Mouse (Mus musculus) cortical plate, adult 2 months (tissue): ENCODE results near the gene Fbxw8.

Source experiments
- CTCF ChIP-seq: fragments of 200-500 bp; IDR thresholded peaks from 2 replicates; pipeline ENCODE4 v1.5.1; 2011; ENCODE audit warnings: mild to moderate bottlenecking, control low read depth, low read length; ENCODE audit not compliant: insufficient read depth; ENCODE audit errors: extremely low read depth
- POLR2A ChIP-seq: fragments of 200-500 bp; IDR thresholded peaks from 2 replicates; pipeline ENCODE4 v1.6.1; 2011; ENCODE audit warnings: mild to moderate bottlenecking, low read length, control low read depth; ENCODE audit not compliant: insufficient read depth; ENCODE audit errors: extremely low read depth

GRCm38 (mm10) chr5:118030022-118030675, 125.1 kb downstream of the Fbxw8 start:
- TF ChIP-seq CTCF = no peak
- TF ChIP-seq POLR2A = no peak
